Mouse (Mus musculus): ENCODE measurements around the gene Ap1s1. TPM values are rescaled to one million over a fixed set of nuclear protein-coding genes. Genes with fewer than 3 reads are reported as not detected.

The Ap1s1 gene
- polyA plus RNA-seq, 1 experiment: 71.9 TPM

DNA sequence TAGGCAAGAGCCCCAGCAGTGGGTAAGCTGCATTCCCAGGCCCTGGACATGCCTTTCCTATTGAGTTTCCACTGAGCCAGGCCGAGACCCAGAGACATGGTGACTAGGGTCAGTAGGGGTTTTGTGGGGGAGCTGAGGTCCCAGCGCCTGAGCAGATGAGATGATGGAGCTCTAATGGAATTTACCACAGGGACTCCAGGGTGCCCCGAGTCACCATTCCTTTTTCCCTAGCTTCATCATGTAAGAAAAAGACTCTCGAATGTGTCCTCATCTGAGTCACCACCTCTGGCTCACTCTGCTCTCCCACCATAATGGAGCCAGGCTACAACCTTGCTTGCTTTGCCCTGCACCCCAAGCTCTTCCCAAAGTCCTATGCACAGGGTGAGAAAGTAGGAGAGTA is 37.1 kb upstream of the Ap1s1 start:
- Histone ChIP-seq H3K4me3 (replicated peaks; ENCODE audit: control insufficient read depth, low read depth, low read length) (no peak overlapping the region), H3K4me1 (ENCODE audit: control insufficient read depth, insufficient read depth, low read length) (no peaks in the 10 kb centered on the region), H3K27ac (ENCODE audit: control insufficient read depth, insufficient read depth, low read depth, low read length, poor library complexity) (no peak overlapping the region)
- TF ChIP-seq POLR2A (IDR thresholded peaks at IDR 0.05; ENCODE audit: borderline replicate concordance, control insufficient read depth, low read depth, low read length) (no peak), CTCF (IDR thresholded peaks at IDR 0.05; ENCODE audit: control insufficient read depth, insufficient read depth, low read length) (no peak)
- WGBS: 79% methylated on average over 4 of the region's 4 CpGs

DNA sequence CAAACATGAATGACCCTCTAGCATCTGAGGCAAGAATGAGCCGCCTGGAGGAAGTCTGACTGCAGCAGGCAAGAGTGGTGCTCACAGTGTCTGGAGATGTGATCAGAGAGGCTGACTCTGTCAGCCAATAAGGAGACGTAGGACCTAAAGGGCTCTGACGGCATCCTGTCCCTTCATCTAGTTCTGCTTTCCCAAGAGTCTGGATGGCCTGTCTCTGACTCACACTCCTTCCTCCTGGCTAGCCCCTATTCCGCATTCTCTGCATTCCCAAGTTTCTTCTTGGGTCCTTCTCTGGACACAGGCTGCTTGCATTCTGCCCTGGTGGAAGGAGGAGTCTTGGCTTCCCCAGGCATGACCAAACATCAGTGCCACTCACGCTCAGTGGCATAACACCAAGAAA is 33.9 kb upstream of the Ap1s1 start:
- H3K27ac ChIP-seq (ENCODE audit: control insufficient read depth, insufficient read depth, low read depth, low read length, poor library complexity): no peak overlapping the region
- H3K4me1 ChIP-seq (ENCODE audit: control insufficient read depth, insufficient read depth, low read length): no peaks in the 10 kb centered on the region; the same call in 1 of the 2 replicates
- TF ChIP-seq POLR2A (IDR thresholded peaks at IDR 0.05; ENCODE audit: borderline replicate concordance, control insufficient read depth, low read depth, low read length) (no peak), CTCF (IDR thresholded peaks at IDR 0.05; ENCODE audit: control insufficient read depth, insufficient read depth, low read length) (no peak)
- 31% methylated on average over 5 of the region's 5 CpGs for WGBS
- no peak overlapping the region for H3K4me3 ChIP-seq (replicated peaks; ENCODE audit: control insufficient read depth, low read depth, low read length)

DNA sequence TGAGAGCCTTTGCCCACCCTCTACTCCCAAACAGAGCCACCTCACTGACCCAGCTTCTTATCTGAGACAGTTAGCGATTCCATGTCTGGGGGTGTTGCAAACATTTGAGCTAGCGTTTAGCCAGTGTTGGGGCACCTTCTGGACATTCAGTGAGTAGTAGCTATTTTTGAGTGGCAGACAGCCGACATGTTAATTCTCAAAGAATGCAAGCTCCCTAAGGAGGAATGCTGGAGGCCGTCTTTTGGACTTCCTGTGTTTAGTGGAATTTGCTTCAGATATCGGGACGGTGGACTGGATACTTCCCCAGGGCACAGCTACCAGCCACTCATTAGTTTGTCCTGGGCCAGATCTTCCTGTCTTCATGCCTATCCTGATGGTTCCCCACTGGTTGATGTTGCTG is 32.7 kb upstream of the Ap1s1 start:
- WGBS: 76% methylated on average over 6 of the region's 6 CpGs
- TF ChIP-seq CTCF (IDR thresholded peaks at IDR 0.05; ENCODE audit: control insufficient read depth, insufficient read depth, low read length) (no peak), POLR2A (IDR thresholded peaks at IDR 0.05; ENCODE audit: borderline replicate concordance, control insufficient read depth, low read depth, low read length) (no peak)
- Histone ChIP-seq H3K4me1 (ENCODE audit: control insufficient read depth, insufficient read depth, low read length) (no peaks in the 10 kb centered on the region; the same call in 1 of the 2 replicates), H3K27ac (ENCODE audit: control insufficient read depth, insufficient read depth, low read depth, low read length, poor library complexity) (no peak overlapping the region), H3K4me3 (replicated peaks; ENCODE audit: control insufficient read depth, low read depth, low read length) (no peak overlapping the region)

DNA sequence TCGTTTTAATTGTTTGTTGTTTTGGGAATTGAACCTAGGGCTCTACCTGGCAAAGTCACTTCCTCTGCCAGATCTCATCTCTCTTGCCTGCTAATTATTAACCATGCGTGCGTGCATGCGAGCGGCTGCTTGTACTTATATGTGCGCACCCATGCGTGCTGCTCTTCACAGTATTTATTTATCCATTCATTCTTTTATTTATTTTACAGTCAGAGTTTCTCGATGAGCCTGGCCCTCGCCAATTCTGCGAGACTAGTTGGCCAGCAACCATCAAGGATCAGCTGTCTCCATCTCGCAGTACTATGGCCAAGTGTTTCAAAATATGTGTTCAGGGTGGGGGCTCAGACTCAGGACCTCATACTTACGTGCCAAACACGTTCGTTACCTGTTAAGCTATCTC is 32.1 kb upstream of the Ap1s1 start:
- TF ChIP-seq POLR2A (IDR thresholded peaks at IDR 0.05; ENCODE audit: borderline replicate concordance, control insufficient read depth, low read depth, low read length) (no peak), CTCF (IDR thresholded peaks at IDR 0.05; ENCODE audit: control insufficient read depth, insufficient read depth, low read length) (no peak)
- Histone ChIP-seq H3K4me1 (ENCODE audit: control insufficient read depth, insufficient read depth, low read length) (no peaks in the 10 kb centered on the region; the same call in 1 of the 2 replicates), H3K27ac (ENCODE audit: control insufficient read depth, insufficient read depth, low read depth, low read length, poor library complexity) (no peak overlapping the region), H3K4me3 (replicated peaks; ENCODE audit: control insufficient read depth, low read depth, low read length) (no peak overlapping the region)
- WGBS: 85% methylated on average over 14 of the region's 14 CpGs

DNA sequence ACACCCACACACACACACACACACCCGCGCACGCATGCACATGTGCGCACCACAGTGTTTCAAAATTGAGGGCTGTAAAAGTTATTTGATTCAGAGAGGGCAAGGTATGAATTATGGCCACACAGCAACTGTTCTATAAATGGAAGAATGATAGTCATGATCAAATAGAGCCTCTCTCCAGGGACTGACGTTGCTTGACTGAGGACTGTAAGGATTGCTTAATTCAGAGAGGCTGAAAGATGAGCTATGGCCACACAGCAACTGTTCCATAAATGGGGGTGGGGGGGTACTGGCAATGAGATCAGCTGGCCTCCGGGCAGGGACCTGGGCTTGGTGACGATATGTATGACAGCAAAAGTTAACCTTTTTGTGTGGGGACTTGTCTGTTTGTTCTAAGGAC is 31.3 kb upstream of the Ap1s1 start:
- Histone ChIP-seq H3K4me3 (replicated peaks; ENCODE audit: control insufficient read depth, low read depth, low read length) (no peak overlapping the region), H3K27ac (ENCODE audit: control insufficient read depth, insufficient read depth, low read depth, low read length, poor library complexity) (no peak overlapping the region), H3K4me1 (ENCODE audit: control insufficient read depth, insufficient read depth, low read length) (no peaks in the 10 kb centered on the region; the same call in 1 of the 2 replicates)
- TF ChIP-seq POLR2A (IDR thresholded peaks at IDR 0.05; ENCODE audit: borderline replicate concordance, control insufficient read depth, low read depth, low read length): no peak
- no peak for TF ChIP-seq CTCF (IDR thresholded peaks at IDR 0.05; ENCODE audit: control insufficient read depth, insufficient read depth, low read length)
- WGBS: 83% methylated on average over 7 of the region's 7 CpGs

DNA sequence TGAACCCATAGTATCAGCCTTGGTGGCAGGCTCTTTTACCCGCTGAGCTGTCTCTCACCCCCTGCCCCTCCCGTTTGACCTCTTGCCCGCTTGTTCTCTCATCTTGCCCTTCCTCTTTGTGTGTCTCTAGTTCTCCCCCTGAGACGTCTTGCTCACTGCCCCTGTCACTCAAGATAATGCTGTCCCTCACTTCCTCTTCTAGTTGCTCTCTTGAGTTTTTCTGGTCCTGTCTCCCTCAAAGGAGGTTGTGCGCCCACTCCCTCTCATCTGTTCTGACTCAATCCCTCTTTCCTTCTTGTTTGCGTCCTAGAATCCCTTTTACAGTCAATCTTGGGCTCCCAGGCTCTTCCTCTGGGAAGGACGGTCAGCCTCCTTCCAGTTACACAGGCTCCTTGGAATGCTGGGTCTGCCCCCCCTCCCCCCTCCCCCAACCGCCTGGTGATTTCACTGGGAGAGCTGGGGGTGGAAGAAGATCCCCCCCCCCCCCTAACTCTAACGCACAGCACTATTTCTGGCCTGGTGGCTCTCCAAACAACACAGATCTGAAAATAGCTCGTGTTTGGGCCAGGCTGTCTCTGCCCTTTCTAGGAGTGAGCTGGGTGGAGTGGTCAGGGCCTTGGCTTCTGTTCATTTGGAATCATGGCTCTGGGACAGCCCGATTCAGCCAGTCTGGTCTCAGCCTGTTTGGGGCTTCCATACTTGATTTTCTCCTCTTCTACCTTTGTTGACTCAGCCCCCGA is 30.4 kb upstream of the Ap1s1 start:
- H3K27ac ChIP-seq (ENCODE audit: control insufficient read depth, insufficient read depth, low read depth, low read length, poor library complexity): no peak overlapping the region
- H3K4me1 ChIP-seq (ENCODE audit: control insufficient read depth, insufficient read depth, low read length): no peaks in the 10 kb centered on the region; the same call in 1 of the 2 replicates
- no peak for TF ChIP-seq POLR2A (IDR thresholded peaks at IDR 0.05; ENCODE audit: borderline replicate concordance, control insufficient read depth, low read depth, low read length)
- TF ChIP-seq CTCF (IDR thresholded peaks at IDR 0.05; ENCODE audit: control insufficient read depth, insufficient read depth, low read length): no peak
- H3K4me3 ChIP-seq (replicated peaks; ENCODE audit: control insufficient read depth, low read depth, low read length): no peak overlapping the region
- 28% methylated on average over 12 of the region's 12 CpGs for WGBS

DNA sequence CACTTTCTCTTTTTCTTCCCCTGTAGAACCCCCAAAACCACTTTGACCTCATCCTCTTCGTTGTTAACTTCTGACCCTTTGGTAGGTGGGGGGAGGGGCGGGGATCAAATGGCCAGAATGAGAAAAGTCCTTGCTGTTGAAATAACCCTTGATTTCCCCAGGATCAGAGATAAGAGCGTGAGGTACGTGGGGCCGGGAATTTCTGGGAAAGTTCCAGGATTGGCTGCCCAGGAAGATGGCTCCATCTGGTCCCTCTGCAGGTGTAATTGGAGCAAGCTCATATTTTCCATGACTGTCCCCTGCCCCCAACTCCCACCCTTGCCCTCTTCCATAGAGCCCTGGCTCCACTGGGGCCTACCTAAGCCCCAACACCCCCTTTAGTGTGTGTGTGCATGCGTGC is 29.8 kb upstream of the Ap1s1 start:
- WGBS: 62% methylated on average over 6 of the region's 6 CpGs
- Histone ChIP-seq H3K27ac (ENCODE audit: control insufficient read depth, insufficient read depth, low read depth, low read length, poor library complexity) (no peak overlapping the region), H3K4me1 (ENCODE audit: control insufficient read depth, insufficient read depth, low read length) (no peaks in the 10 kb centered on the region; the same call in 1 of the 2 replicates), H3K4me3 (replicated peaks; ENCODE audit: control insufficient read depth, low read depth, low read length) (no peak overlapping the region)
- no peak for TF ChIP-seq POLR2A (IDR thresholded peaks at IDR 0.05; ENCODE audit: borderline replicate concordance, control insufficient read depth, low read depth, low read length)

DNA sequence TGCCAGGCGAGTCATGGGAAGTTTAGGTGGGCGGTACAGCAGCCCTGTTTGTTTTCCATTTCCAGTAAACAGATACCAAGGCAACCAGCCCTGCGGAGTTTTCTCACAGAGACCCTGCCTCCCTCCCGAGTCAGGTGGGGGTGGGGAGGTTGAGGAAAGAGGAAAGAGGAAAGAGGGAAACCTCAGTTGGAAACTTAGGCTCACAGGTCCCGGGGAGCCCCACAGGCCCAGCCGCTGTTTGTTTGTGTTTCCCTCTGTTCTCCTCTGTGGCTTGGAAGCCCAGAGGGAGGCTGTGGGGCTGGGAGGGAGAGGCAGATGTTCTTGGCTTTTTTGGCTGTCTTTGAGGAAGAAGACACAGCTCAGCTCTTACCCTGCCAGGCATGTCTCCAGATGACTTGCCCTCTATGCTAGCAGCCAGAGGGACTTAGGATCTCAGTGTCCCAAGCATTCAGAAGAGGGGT is 28.3 kb upstream of the Ap1s1 start:
- Histone ChIP-seq H3K27ac (ENCODE audit: control insufficient read depth, insufficient read depth, low read depth, low read length, poor library complexity) (no peak overlapping the region), H3K4me1 (ENCODE audit: control insufficient read depth, insufficient read depth, low read length) (no peaks in the 10 kb centered on the region; the same call in 1 of the 2 replicates), H3K4me3 (replicated peaks; ENCODE audit: control insufficient read depth, low read depth, low read length) (no peak overlapping the region)
- 72% methylated on average over 6 of the region's 6 CpGs for WGBS
- no peak for TF ChIP-seq CTCF (IDR thresholded peaks at IDR 0.05; ENCODE audit: control insufficient read depth, insufficient read depth, low read length)
- TF ChIP-seq POLR2A (IDR thresholded peaks at IDR 0.05; ENCODE audit: borderline replicate concordance, control insufficient read depth, low read depth, low read length): no peak
